In the genomic region with DNA sequence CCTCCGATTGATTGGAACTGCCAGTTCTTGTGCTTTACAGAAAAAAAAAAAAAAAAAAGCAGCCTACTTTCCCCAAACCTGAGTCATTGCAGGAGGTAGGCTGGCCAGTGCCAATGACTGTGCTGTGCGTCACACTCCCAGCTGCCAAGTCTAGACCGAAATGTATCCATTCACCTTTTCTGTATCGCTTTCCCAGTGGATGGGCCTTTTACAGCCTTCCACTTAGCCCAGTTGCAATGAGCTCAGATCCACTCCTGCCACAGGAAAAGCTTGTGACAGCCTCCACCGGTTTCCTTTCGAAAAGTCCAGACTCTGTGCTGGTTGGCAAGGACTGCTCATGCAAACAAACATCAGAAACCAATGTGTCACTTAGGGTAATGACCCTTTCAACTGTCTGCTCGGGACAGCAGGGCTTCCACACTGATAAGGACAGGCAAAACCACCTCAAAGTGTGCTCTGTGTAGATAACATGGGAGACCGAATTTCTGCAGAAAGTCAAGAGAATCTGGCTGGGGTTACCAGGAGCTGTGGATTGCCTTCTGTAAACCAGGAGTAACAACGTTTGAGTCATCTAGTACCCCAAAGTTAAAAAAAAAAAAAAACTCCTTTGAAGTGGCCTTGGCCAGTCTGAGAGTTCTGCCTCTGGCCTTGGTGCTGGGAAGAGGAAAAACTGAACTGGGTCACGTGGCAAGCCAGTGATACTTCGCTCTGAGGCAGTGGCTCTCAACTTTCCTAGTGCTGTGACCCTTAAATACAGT, we compare ENCODE assay signal across 8 mouse cellular contexts. TPM values are rescaled to one million over a fixed set of nuclear protein-coding genes. Genes with fewer than 3 reads are reported as not detected.
A peak's percentile ranks its signal among the peaks of the same experiment; 100 is the strongest.
DNase-seq lines count a peak whose midpoint lies in the region; TF ChIP-seq lines count a peak whose summit lies in the region.

No protein-coding gene starts in this region.

- H3ac ChIP-seq in myocyte (ENCODE audit: control insufficient read depth, insufficient read length): no peak overlapping the region

- DNase-seq in layer of hippocampus, adult 8-10 months (ENCODE audit: low spot score in 2 of 2): peak; percentile 48 to 62
- DNase-seq in layer of hippocampus, adult 9-11 months: no peak
- DNase-seq in Muller cell, postnatal 12 days (ENCODE audit: inconsistent ontology term): peak; percentile 29
- no peak for DNase-seq in cerebellum, postnatal 14 days
- no peak for DNase-seq in ovary, postnatal 14 days (ENCODE audit: low spot score)
- no peak for DNase-seq in thymus, postnatal 10 days (ENCODE audit: low spot score in 2 of 2)

- peak overlapping the region; percentile 53; the same call in 1 of the 2 replicates for H3K27ac ChIP-seq in embryonic fibroblast, embryonic 13.5 days (ENCODE audit: insufficient read depth, low read length)

- H3K79me2 ChIP-seq in myocyte (ENCODE audit: control insufficient read depth, insufficient read depth): peaks cover 4% of the 10 kb centered on the region

- H3K4me2 ChIP-seq in myocyte (ENCODE audit: low read depth): peak overlapping the region; percentile 66

- no peaks in the 10 kb centered on the region for H3K36me3 ChIP-seq in myocyte (ENCODE audit: control insufficient read depth, insufficient read depth)

- H3K4me3 ChIP-seq in embryonic fibroblast, embryonic 13.5 days (ENCODE audit: insufficient read depth, low read length): no peak overlapping the region
- no peak overlapping the region for H3K4me3 ChIP-seq in myocyte

- H3K27me3 ChIP-seq in myocyte (ENCODE audit: control insufficient read depth, insufficient read depth, insufficient read length): no peaks in the 10 kb centered on the region

- peaks cover 23% of the 10 kb centered on the region for H3K4me1 ChIP-seq in embryonic fibroblast, embryonic 13.5 days (ENCODE audit: control insufficient read depth, insufficient read depth, low read length)

- TF ChIP-seq CTCF in embryonic fibroblast, embryonic 13.5 days (IDR thresholded peaks at IDR 0.05; ENCODE audit: borderline replicate concordance, insufficient read depth, low read length): no peak

- no peak for TF ChIP-seq POLR2A in embryonic fibroblast, embryonic 13.5 days (IDR thresholded peaks at IDR 0.05; ENCODE audit: low read depth, low read length)
- no peak for TF ChIP-seq POLR2A in myocyte (IDR thresholded peaks at IDR 0.05; ENCODE audit: insufficient read length, low read depth)

TF ChIP-seq in myocyte, 11 proteins besides CTCF, POLR2A, EP300 and RAD21:
- TF ChIP-seq TCF3 (IDR thresholded peaks at IDR 0.05; ENCODE audit: insufficient read length, low read depth) (no peak), MYOD1 (IDR thresholded peaks at IDR 0.05; ENCODE audit: control insufficient read depth in 1 of 3, insufficient read length in 2 of 3, low read depth in 2 of 3) (peak in 1 of 3 experiments; percentile 47), USF1 (IDR thresholded peaks at IDR 0.05; ENCODE audit: low read depth) (peak; percentile 94), REST (IDR thresholded peaks at IDR 0.05; ENCODE audit: insufficient read depth, insufficient read length) (peak; percentile 67)

RNA-seq across cellular contexts. Expression of gene Dyrk3, which starts 12.0 kb away (rescaled TPM):
- total RNA-seq in layer of hippocampus, adult 8-10 months (2022): 10 to 100 TPM; 13.5 to 17.6 (median 14.6) TPM
- 4.5 TPM in 2 replicates for polyA plus RNA-seq in embryonic fibroblast, embryonic 13.5 days (2011; ENCODE audit: insufficient read length, low read depth, missing spikeins)
- polyA plus RNA-seq in myocyte (2012; fragmentation: generic; extraction: Trizol): 2.7 TPM

RNA-seq across cellular contexts. Expression of gene Eif2d, which starts 26.8 kb away (rescaled TPM):
- 10 to 100 TPM; 40.0 to 50.0 (median 46.8) TPM for total RNA-seq in layer of hippocampus, adult 8-10 months (2022)
- 46.7 and 46.9 TPM in 2 replicates for polyA plus RNA-seq in embryonic fibroblast, embryonic 13.5 days (2011; ENCODE audit: insufficient read length, low read depth, missing spikeins)
- polyA plus RNA-seq in myocyte (2012; fragmentation: generic; extraction: Trizol): 32.6 TPM

RNA-seq across cellular contexts. Expression of gene Mapkapk2, which starts 28.5 kb away (rescaled TPM):
- total RNA-seq in layer of hippocampus, adult 8-10 months (2022): 10 to 100 TPM; 27.7 to 42.7 (median 35.3) TPM
- polyA plus RNA-seq in embryonic fibroblast, embryonic 13.5 days (2011; ENCODE audit: insufficient read length, low read depth, missing spikeins): 111 and 124 TPM in 2 replicates
- 123 TPM for polyA plus RNA-seq in myocyte (2012; fragmentation: generic; extraction: Trizol)

Comparison
In these comparisons a context has a peak if more than half of its experiments do, and no peak if none do; other contexts are left out.
1. DNase-seq: peak in layer of hippocampus, adult 8-10 months (2 of 2) and Muller cell, postnatal 12 days (single experiment); none in layer of hippocampus, adult 9-11 months (single experiment), cerebellum, postnatal 14 days (0 of 2), ovary, postnatal 14 days (single experiment) and thymus, postnatal 10 days (0 of 2).